Mouse (Mus musculus): ENCODE data around the gene Ifi214. TPM values are rescaled to one million over a fixed set of nuclear protein-coding genes. Genes with fewer than 3 reads are reported as not detected.
"Not testable (repeated sequence)": the region's sequence is repeated elsewhere in the genome, so short reads cannot be mapped to it uniquely, and the experiment has no call there.

Ifi214 gene
- polyA plus RNA-seq, 1 experiment from 2014 or later, result not detected

- H3K4me2 ChIP-seq (ENCODE audit: low read depth); ATAC-seq (ENCODE audit: insufficient read depth, low FRiP score, low TSS enrichment); H3K9ac ChIP-seq (ENCODE audit: low read length); H3K4me1 ChIP-seq (ENCODE audit: control insufficient read depth, insufficient read depth, low read length); H3K27me3 ChIP-seq (ENCODE audit: control insufficient read depth, insufficient read depth, low read length); H3K36me3 ChIP-seq (ENCODE audit: control insufficient read depth, insufficient read depth, low read length); DNase-seq (ENCODE audit: low spot score); H3K27ac ChIP-seq (ENCODE audit: low read depth, low read length); H3K4me3 ChIP-seq (ENCODE audit: low read depth, low read length); H3K9me3 ChIP-seq (ENCODE audit: control insufficient read depth, low read length): not testable (repeated sequence)
- 82% methylated on average over 3 of the region's 3 CpGs for WGBS
Observed at GRCm38 (mm10) chr1:173481182-173481574, 54.6 kb downstream of the Ifi214 start.

- H3K4me2 ChIP-seq (ENCODE audit: low read depth); H3K27ac ChIP-seq (ENCODE audit: low read depth, low read length); H3K9ac ChIP-seq (ENCODE audit: low read length); ATAC-seq (ENCODE audit: insufficient read depth, low FRiP score, low TSS enrichment); DNase-seq (ENCODE audit: low spot score); H3K9me3 ChIP-seq (ENCODE audit: control insufficient read depth, low read length); H3K36me3 ChIP-seq (ENCODE audit: control insufficient read depth, insufficient read depth, low read length); H3K4me1 ChIP-seq (ENCODE audit: control insufficient read depth, insufficient read depth, low read length); H3K4me3 ChIP-seq (ENCODE audit: low read depth, low read length); H3K27me3 ChIP-seq (ENCODE audit: control insufficient read depth, insufficient read depth, low read length): not testable (repeated sequence)
- WGBS, result 85% methylated on average over 5 of the region's 5 CpGs
Observed at GRCm38 (mm10) chr1:173480399-173481181, 55.2 kb downstream of the Ifi214 start.

Small RNA genes lying within 50 kb of the gene (microRNA-seq; reads per million reads assigned to microRNA genes)
- not detected for gene Gm44481

Other genes with a start within 250 kb of the Ifi214 start
- gene Ackr1, start 202.2 kb downstream of the Ifi214 start, polyA plus RNA-seq (2014; fragmentation: Nextera tagmentation; extraction: Ambion mirVana), result 6.1 and 7.4 TPM in 2 replicates
- gene Aim2, start 185.1 kb downstream of the Ifi214 start, polyA plus RNA-seq (2014; fragmentation: Nextera tagmentation; extraction: Ambion mirVana), result 2.2 and 3.5 TPM in 2 replicates
- gene Cadm3, start 168.3 kb downstream of the Ifi214 start, polyA plus RNA-seq (2014; fragmentation: Nextera tagmentation; extraction: Ambion mirVana), result 40.1 and 42.4 TPM in 2 replicates
- not detected in 2 replicates for gene Ifi206, start 44.9 kb downstream of the Ifi214 start, polyA plus RNA-seq (2014; fragmentation: Nextera tagmentation; extraction: Ambion mirVana)
- gene Ifi213, start 63.3 kb upstream of the Ifi214 start, polyA plus RNA-seq (2014; fragmentation: Nextera tagmentation; extraction: Ambion mirVana), result not detected in 2 replicates
- gene Ifi209, start 95.0 kb upstream of the Ifi214 start, polyA plus RNA-seq (2014; fragmentation: Nextera tagmentation; extraction: Ambion mirVana), result not detected in 2 replicates
- not detected in 2 replicates for gene Ifi208, start 137.7 kb upstream of the Ifi214 start, polyA plus RNA-seq (2014; fragmentation: Nextera tagmentation; extraction: Ambion mirVana)
- gene Ifi207, start 205.8 kb upstream of the Ifi214 start, polyA plus RNA-seq (2014; fragmentation: Nextera tagmentation; extraction: Ambion mirVana), result 0.57 and 0.96 TPM in 2 replicates
- 0.56 and 0.88 TPM in 2 replicates for gene Ifi204, start 231.0 kb upstream of the Ifi214 start, polyA plus RNA-seq (2014; fragmentation: Nextera tagmentation; extraction: Ambion mirVana)